Mouse (Mus musculus): ENCODE measurements around the gene Arid3a. TPM values are rescaled to one million over a fixed set of nuclear protein-coding genes. Genes with fewer than 3 reads are reported as not detected.

Gene Arid3a
- polyA plus RNA-seq, 1 experiment: 99.9 TPM

DNA sequence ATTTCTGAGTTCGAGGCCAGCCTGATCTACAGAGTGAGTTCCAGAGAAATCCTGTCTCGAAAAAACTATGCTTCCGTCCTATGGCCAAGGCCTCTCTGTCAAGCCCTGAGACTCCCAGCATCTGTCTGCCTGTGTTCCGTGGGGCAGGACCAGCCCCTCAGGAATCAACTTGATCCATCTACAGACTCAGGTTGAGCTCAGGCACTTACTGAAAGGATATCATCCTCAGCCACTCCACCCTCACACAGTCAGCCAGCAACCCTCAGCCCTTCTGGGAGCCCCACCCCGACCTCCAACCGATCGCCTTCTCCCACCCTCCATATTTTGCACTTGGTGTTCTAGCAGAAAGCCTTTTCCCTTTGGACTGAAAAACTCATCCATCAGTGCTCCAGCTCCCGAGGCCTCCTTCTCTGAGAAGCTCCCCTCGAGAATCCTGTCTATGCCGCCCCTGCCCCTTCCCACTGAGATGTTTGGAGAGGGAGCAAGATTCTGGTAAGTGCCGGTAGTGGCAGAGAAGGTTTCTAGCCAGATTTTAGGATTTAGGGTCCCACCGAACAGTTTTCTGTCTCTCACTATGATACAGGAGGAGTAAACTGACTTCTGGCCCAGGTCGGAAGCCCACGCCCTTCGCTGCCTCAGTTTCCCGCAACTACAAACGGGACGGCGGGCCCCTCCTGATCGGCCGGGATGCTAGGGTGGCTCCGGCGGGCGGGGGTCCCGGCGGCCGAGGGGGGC, 61.1 kb downstream of the Arid3a start:
- no peak for TF ChIP-seq GATA1 (IDR thresholded peaks at IDR 0.05; ENCODE audit: low read length)

- TF ChIP-seq GATA1 (IDR thresholded peaks at IDR 0.05; ENCODE audit: low read length): no peak
These were observed 61.8 kb downstream of the Arid3a start, which contains the start of gene Cnn2 for GRCm38 (mm10) chr10:79988506-79989271. Cnn2 (plus strand) TSS chr10:79988584.

GRCm38 (mm10) chr10:79989272-79989786, 62.5 kb downstream of the Arid3a start:
- TF ChIP-seq GATA1 (IDR thresholded peaks at IDR 0.05; ENCODE audit: low read length): no peak

DNA sequence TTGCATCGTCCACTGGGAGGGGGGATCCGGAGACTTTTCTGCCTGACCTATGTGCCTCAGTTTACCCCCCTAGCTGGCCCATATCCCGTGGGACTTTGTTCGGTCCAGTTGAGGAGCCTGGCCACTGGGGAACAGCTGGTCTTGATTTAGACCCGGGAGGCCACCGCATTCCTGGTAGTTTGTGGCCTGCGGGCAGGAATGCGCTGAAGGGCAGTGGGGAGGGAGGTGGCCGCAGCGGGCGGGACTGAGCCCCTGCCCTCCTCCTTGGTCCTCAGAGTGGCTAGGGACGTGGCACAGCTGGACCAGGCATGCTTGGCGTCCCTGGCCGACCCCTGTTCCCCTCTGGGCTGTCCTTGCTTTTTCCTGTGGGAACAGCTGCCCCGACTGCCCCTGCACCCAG, 63.0 kb downstream of the Arid3a start:
- TF ChIP-seq GATA1 (IDR thresholded peaks at IDR 0.05; ENCODE audit: low read length): no peak

- TF ChIP-seq GATA1 (IDR thresholded peaks at IDR 0.05; ENCODE audit: low read length): no peak
These were observed 64.3 kb downstream of the Arid3a start for GRCm38 (mm10) chr10:79991099-79991498.

DNA sequence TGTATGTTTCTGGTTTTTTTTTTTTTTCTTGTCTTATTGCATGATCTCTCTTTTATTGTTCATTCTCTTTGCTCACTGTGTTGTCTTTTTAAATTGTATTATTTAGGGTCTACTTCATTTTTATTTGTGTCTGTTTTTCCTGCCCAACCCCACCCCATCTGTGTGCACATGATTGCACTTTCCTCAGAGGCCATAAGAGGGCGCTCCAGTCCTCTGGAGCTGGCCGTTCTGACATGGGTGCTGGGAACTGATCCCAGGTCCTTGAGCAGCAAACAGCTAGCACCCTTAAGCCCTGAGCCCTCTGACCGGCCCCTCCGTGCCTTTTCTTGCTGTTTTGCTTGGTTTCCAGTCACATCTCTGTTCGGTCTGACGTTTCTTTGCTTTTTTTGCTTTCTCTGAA, 64.7 kb downstream of the Arid3a start:
- TF ChIP-seq GATA1 (IDR thresholded peaks at IDR 0.05; ENCODE audit: low read length): no peak

- no peak for TF ChIP-seq GATA1 (IDR thresholded peaks at IDR 0.05; ENCODE audit: low read length)
These were observed 67.7 kb downstream of the Arid3a start for GRCm38 (mm10) chr10:79994397-79995115.

DNA sequence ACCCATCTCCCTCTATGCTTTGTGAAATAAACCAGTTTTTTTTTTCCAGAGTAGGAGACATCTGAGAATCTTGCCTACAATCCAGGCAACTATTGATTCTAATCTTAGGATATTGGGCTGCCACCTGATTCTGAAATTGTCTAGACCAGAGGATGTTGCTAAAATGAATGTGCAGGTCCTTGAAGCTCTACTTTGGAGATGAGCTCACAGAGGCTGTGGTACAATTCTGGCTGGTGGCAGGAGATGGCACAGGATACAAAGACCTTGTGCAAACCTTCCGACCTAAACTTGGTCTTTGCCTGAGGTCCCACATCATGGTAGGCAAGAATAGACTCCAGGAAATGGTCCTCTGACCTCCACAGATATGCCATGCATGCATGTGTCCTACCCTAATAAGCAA, 68.8 kb downstream of the Arid3a start:
- TF ChIP-seq GATA1 (IDR thresholded peaks at IDR 0.05; ENCODE audit: low read length): no peak

GRCm38 (mm10) chr10:79996272-79997033, 69.6 kb downstream of the Arid3a start, which contains the start of gene Abca7:
Abca7 (plus strand) TSS chr10:79996494.
- no peak for TF ChIP-seq GATA1 (IDR thresholded peaks at IDR 0.05; ENCODE audit: low read length)

DNA sequence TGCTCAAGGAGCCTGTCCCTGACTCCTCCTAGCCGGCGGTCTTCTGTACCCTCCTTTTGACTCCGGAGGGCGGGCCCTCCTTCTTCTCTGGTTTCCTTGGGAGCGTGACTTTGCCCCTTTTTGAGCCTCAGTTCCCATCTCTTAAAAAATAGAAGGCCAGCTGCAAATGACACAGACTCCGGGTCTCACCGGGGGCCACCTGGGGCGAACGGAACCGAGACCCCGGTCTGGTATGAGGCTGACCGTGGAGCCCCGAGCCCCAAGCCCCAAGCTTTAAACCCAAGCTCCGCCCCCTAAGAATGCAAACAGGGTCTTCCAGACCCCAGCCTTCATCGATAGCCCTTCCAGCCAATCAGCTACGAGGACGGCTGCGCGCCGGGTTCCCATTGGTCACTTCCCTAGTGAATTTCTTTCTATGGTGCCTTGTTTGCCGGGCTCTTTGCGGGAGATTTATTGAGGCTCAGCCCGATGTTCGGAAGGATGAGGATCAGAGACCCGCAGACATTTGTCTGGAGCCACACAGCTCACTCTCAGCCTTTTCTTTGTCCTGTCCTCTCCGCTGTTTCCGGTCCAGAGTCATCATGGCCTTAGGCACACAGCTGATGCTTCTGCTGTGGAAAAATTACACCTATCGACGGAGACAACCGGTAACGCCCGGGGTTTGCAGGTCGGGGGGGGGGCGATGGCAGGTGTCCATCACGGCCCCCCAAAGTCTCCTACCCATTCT, 70.4 kb downstream of the Arid3a start:
- no peak for TF ChIP-seq GATA1 (IDR thresholded peaks at IDR 0.05; ENCODE audit: low read length)

- TF ChIP-seq GATA1 (IDR thresholded peaks at IDR 0.05; ENCODE audit: low read length): no peak
These were observed 71.0 kb downstream of the Arid3a start for GRCm38 (mm10) chr10:79997819-79998218.

GRCm38 (mm10) chr10:80001945-80002344, 75.1 kb downstream of the Arid3a start:
- TF ChIP-seq GATA1 (IDR thresholded peaks at IDR 0.05; ENCODE audit: low read length): no peak

GRCm38 (mm10) chr10:80002829-80003228, 76.0 kb downstream of the Arid3a start:
- no peak for TF ChIP-seq GATA1 (IDR thresholded peaks at IDR 0.05; ENCODE audit: low read length)

Measured in G1E-ER4 (cell line).